ENCODE assay signal across 14 mouse cellular contexts in the genomic region with DNA sequence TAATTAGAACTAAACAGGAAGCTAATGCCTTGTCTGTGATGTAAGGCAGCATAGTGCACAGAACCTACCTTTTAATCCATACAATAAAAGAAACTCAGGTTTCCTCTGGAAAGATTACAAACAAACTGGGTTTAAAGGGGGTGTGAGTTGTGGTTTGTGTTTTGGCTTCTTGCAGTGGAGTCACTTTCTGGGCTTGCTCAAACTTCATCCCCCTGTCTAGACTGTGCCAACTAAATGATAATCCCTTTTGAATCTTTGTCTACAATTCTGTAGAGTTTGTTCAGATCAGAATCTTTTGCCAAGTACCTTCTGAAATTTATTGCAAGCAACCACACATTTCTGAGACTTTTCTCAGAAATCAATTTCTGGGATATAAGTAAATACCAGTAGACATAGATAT.
"Had no signal": no experiment of that assay in that cellular context is flagged by ENCODE, and none has a peak within 500 bp of the region (broad histone marks: within the 10 kb centered on the region; RNA-seq: fewer than 3 reads in every experiment).

No protein-coding gene starts in this region.

- DNase-seq: kidney, postnatal 14 days; lung, adult 2 months; lung, postnatal 36 days; retina, postnatal 1 day; right cerebral cortex, postnatal 14 days; thymus, adult 2 months; thymus, postnatal 25 days had no signal

- ATAC-seq: lung, postnatal 0 days; midbrain, embryonic 13.5 days had no signal

- H3K9me3 ChIP-seq: limb, embryonic 10.5 days; liver, embryonic 15.5 days; midbrain, embryonic 13.5 days; neural tube, embryonic 13.5 days; stomach, embryonic 15.5 days had no signal

- H3K9ac ChIP-seq: liver, embryonic 15.5 days; midbrain, embryonic 13.5 days; neural tube, embryonic 13.5 days; stomach, embryonic 15.5 days had no signal

- H3K4me2 ChIP-seq: liver, embryonic 11.5 days; liver, embryonic 15.5 days; midbrain, embryonic 13.5 days; neural tube, embryonic 13.5 days; stomach, embryonic 15.5 days had no signal

- H3K4me3 ChIP-seq: limb, embryonic 10.5 days; liver, embryonic 15.5 days; midbrain, embryonic 13.5 days; neural tube, embryonic 13.5 days; stomach, embryonic 15.5 days had no signal

- H3K36me3 ChIP-seq: stomach, embryonic 15.5 days had no signal

- H3K27ac ChIP-seq: limb, embryonic 10.5 days; liver, embryonic 15.5 days; midbrain, embryonic 13.5 days; neural tube, embryonic 13.5 days; stomach, embryonic 15.5 days had no signal

- H3K27me3 ChIP-seq: liver, embryonic 15.5 days; midbrain, embryonic 13.5 days; neural tube, embryonic 13.5 days; stomach, embryonic 15.5 days had no signal
